Mouse (Mus musculus) 3134 (cell line): ENCODE results near the gene Itfg1.
"Not testable (repeated sequence)": the region's sequence is repeated elsewhere in the genome, so short reads cannot be mapped to it uniquely, and the experiment has no call there.

Experiments used
- DNase-seq: peaks from one replicate; pipeline ENCODE4 v3.0.0-alpha.2; 2011; ENCODE audit warnings: low spot score; ENCODE audit not compliant: insufficient read length; ENCODE audit errors: extremely low read depth

Itfg1 gene

GRCm38 (mm10) chr8:85840657-85841488, at the start of gene Itfg1, which contains the start of gene Phkb:
Gene Itfg1, minus strand, starts transcription at chr8:85840921.
Gene Phkb, plus strand, starts transcription at chr8:85840959.
- DNase-seq, result peak; percentile 93

- no peak for DNase-seq
Measured at GRCm38 (mm10) chr8:85884811-85885210, 44.1 kb upstream of the Itfg1 start.

DNA sequence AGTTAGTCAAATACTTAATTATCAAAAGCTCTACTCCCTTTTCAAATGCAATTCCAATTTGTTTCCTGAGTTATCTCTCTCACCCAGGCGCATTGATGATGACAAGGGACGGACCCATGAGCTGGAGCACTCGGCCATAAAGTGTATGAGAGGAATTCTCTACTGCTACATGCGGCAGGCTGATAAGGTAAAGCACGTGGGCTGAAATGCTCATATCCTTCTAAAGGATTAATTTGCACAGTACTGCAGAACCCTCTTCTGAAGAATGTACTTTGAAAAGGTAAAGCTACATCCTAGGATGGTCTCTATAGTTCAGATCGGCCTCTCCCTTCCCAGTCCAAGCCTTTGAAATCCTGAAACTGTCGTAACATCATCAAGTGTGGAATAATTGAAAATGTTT, 38.9 kb upstream of the Itfg1 start:
- DNase-seq, result no peak

DNA sequence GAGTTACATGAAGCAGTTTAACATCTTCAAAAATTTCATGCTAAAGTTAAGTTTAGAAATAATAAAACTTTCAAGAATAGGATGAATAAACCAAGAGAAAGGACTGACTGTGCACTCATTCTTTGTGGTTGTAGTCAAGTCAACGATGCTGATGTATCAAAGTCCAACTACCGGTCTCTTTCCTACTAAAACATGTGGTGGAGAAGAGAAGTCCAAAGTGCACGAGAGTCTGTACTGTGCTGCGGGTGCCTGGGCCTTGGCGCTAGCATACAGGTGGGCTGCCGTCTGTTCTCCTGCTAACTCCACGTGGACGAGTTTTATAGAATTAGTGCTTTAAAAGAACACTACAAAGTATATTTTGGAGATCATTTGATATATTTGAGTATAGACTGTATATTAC, 37.3 kb upstream of the Itfg1 start:
- no peak for DNase-seq

DNA sequence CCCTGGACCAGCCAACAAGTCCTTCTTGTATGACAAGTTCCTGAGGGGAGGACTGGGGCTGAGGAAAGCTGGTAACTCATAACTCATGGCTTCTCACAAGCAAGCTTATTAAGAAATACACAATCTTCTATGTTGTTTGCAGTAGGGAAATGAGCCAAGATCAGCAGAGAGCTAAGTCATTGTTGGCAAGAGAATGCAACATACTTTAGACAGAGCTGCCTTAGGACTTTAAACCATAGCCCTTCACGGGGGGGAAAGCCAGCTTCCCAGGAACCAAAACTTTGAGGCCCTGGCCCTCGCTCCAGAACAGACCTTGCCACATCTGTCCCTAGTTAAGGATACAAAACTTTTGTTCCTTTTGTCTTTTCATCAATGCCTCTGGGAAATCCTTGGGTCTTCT, 30.9 kb upstream of the Itfg1 start:
- DNase-seq, result no peak

DNA sequence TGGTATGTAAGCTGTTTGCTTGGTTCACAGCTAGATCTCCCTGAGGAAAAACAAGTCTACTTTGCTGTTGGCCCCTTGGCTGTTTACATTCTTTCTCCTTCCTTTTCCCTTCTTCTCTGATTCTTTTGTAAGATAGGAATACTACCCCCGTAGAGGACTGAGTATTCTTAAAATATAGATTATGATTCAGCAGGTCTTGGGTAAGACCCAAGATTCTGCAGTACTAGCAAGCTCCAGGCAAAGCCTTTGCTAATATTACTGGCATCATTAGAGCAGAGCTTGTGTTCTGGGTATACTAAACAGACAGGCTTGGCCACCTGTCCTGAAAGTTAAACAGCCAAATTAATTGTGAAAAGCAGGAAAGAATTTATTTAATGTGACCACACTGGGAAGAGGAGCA, 21.7 kb upstream of the Itfg1 start:
- DNase-seq, result no peak

GRCm38 (mm10) chr8:85860612-85861011, 19.9 kb upstream of the Itfg1 start:
- DNase-seq, result no peak

DNA sequence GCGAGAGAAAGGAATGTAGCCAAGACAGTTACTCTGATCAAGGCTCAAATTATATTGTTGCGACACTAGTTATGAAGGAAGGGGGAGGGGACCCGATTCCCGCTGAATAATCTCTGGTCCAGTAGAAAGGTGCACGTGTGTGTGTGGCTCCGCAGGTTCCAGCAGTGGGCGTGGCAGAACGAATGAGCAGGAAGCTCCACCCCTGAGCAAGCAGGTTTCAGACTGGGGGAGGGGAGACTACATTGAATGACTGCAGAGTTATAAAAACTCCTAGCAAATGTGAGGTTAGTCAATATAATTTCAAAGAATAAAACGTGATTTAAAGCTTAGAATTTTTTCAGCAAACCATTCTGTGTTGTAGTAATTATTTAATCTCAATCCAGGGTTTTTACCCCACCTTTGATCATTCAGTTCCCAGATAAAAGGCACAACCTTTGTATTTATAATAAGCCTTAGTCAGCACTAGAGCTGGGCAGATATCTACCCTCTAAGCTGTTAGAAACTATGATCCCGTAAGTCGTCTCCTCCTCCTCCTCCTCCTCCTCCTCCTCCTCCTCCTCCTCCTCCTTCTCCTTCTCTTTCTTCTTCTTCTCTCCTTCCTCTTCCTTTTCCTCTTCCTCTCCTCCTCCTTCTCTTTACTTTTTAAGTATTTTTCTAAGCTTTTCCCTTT, 16.6 kb upstream of the Itfg1 start:
- not testable (repeated sequence) for DNase-seq

DNA sequence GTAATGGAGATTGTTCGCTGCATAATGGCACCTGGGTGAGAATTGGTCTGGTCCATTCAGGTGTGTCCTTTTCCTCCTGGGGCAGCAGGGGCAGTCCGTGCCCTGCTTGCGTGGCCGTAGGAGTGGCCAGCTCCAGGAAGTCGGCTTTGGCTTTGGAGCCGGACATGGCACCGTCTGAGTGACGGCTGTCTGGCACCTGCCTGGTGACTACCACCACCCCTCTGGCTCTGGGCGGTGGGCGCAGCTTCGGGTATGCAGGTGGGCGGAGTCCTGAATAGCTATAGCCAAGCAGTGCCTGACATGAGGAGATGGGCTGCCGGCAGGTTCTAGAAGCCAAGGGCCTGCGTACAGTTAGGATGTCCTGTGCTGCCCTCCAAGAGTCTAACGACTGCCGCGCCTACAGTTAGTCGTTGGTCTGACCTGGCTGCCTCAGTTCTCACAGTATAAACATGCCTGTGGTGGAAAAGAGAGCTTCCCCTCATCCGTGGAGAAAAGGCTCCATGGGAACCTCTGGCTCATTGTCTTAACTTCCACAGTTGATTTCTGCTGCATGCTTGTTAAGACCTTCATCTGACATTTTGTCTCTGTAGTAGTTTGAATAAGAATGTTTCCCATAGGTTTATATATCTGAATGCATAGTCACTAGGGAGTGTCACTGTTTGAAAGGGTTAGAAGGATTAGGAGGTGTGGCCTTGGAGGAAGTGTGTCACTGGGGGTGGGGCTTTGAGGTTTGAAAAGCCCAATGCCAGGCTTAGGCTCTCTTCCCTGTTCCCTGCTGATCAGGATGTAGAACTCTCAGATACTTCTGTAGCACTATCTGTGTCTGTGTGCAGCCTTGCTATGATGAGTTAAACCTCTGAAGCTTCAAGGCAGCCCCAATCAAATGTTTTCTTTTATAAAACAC, 13.8 kb upstream of the Itfg1 start:
- no peak for DNase-seq

GRCm38 (mm10) chr8:85845887-85846286, 5.2 kb upstream of the Itfg1 start:
- no peak for DNase-seq

DNA sequence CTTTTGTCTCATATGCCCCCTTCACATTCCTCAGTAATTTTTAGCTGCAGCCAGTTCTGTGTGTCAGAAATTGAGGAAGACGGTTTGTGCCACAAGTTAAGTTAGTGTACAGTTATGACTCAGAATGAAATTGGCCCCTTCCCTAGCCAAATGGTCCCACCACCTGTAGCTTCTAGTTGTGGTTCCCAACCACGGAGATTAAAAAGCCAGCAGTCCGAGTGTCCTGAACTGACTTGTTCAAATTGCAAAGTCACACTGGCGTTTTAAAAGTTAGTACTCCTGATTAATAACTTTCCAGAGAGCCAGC, 721 bp upstream of the Itfg1 start:
- no peak for DNase-seq

DNA sequence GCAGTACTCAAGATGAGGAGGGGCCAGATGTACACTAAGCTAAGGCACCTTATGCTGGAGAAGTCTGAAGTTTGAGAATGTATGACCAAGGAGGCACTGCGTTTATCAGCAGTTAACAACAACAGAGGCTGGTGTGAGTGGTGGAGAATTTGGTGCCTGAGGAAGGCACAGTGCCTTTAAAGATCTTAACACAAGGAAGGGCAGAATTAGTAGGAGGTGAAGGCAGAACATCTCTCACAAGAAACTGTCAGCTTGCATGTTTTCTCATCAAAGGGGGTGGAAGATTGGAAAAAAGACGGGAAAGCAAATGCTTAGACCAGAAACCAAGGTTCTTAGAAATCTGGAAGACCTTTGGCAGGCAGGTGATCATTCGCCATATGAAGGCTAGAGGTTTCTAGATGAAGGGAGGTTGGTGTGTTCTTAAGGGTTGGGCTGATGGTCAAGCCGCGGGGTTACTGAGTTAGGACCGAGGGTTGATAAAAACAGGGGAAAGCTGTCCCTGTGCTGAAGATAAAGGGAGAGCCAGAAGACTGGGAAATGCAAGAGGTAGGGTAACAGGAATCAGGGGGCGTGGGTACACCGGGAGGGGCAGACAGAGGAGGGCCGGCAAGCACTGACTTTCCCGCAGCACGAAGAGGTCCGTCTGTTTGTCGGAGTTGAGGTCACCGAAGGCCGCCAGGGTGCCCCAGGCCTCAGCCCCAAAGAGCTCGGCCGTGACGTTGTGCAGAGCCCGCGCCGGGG, 635 bp downstream of the Itfg1 start:
- no peak for DNase-seq

DNA sequence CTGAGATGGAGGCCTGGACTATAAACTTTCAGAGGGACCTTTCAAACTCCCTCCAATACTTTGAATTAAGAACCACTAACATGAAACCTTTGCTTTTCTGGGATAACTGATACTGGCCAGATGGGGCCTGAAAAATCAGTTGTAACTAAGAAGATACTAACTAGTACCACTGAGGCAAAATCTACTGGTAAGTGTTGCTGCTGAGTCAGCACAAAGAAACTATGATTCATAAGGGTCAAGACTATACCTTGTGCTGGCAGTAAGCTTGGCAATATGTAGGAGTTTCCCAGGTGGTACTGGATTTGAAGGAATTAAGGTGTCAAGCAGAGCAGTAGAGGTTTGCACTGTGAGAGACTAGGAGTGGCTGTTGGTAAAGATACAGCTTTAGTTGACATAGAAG, 27.1 kb downstream of the Itfg1 start:
- DNase-seq, result no peak

- DNase-seq, result no peak
Measured at GRCm38 (mm10) chr8:85801408-85801807, 39.3 kb downstream of the Itfg1 start.

GRCm38 (mm10) chr8:85800164-85800563, 40.6 kb downstream of the Itfg1 start:
- DNase-seq, result no peak

GRCm38 (mm10) chr8:85796392-85796791, 44.3 kb downstream of the Itfg1 start:
- DNase-seq, result not testable (repeated sequence)

- no peak for DNase-seq
Measured at GRCm38 (mm10) chr8:85788341-85788740, 52.4 kb downstream of the Itfg1 start.

GRCm38 (mm10) chr8:85787909-85788308, 52.8 kb downstream of the Itfg1 start:
- DNase-seq, result no peak

GRCm38 (mm10) chr8:85785506-85785905, 55.2 kb downstream of the Itfg1 start:
- no peak for DNase-seq

GRCm38 (mm10) chr8:85783871-85784270, 56.9 kb downstream of the Itfg1 start:
- DNase-seq, result no peak

DNA sequence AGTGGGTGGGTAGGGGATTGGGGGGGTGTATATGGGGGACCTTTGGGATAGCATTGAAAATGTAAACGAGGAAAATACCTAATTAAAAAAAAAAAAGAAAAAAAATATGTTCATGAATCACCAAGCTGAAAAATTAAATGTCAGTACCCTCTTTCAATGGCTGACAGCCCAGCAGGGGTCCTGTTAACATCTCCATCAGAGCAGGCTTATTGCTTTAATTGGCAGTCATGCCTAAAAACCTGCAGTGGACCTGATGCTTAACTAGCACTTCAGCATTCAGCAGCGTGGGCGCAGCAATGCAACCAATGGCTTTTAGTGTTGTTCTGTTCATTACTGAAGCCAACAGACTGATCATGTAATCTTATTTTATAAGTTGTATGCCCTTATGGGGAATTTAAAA, 60.6 kb downstream of the Itfg1 start:
- DNase-seq, result no peak
